7 mouse cellular contexts compared by ENCODE assay signal in the genomic region with DNA sequence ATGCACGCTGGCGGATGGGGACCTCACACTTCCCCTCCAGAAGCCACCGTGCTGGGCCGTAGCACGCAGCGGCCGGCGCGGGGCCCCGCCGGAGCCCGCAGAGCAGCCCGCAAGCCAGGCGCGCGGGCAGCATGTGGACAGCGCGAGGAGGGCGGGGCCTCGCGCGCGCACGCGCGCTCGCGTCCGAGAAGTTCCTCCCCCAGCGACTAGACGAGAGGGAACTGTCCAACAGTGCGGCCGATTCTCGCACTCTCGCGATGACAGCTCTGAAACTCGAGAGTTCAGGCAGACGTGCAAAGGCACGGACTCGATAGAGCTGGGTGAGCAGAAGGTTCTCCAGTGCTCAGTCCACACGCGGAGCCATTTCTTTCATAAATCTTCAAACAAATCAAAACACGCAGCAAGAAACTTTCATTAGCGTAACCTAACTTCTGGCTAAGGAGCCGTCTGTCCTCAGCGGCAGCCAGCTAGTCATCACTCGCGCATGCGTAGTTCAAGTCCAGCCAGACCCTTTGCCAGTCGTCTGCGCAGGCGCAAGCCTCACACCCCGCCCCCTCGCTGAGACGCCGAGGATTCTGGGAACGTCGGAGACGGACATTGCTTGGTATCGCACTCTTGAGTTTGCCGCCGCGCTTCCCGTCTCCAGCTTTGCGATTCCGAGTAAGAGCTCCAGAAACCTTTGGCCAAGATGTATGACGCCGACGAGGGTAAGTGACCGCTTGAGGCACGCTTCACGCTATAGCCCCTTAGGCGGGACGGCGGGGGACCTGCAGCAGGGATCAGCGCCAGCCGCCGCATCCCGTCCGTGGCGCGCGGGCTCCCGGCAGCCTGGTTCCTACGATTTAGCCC. TPM values are rescaled to one million over a fixed set of nuclear protein-coding genes. Genes with fewer than 3 reads are reported as not detected.
DNase-seq lines count a peak whose midpoint lies in the region; ATAC-seq lines count a peak whose summit lies in the region.

A gene (minus strand): TSS at position 161 of the 849 bp plus-strand sequence.
A gene (plus strand): TSS at position 224 of the 849 bp plus-strand sequence.

- H3K36me3 ChIP-seq in embryonic facial prominence, embryonic 12.5 days = peaks cover 34% of the 10 kb centered on the region
- H3K36me3 ChIP-seq in limb, embryonic 11.5 days (ENCODE audit: control insufficient read depth, insufficient read depth, low read length) = peaks cover 9% of the 10 kb centered on the region
- peaks cover 27% of the 10 kb centered on the region for H3K36me3 ChIP-seq in midbrain, embryonic 14.5 days (ENCODE audit: control insufficient read depth, insufficient read depth, low read length)

- peak within 1 kb of the TSS; percentile 99 for H3K4me2 ChIP-seq in embryonic facial prominence, embryonic 12.5 days (replicated peaks)
- peak within 1 kb of the TSS; percentile 95 for H3K4me2 ChIP-seq in limb, embryonic 11.5 days (ENCODE audit: low read depth, severe bottlenecking)
- peak within 1 kb of the TSS; percentile 95 for H3K4me2 ChIP-seq in midbrain, embryonic 14.5 days (ENCODE audit: low read length)

- H3K4me3 ChIP-seq in embryonic facial prominence, embryonic 12.5 days = peak within 1 kb of the TSS; percentile 95
- peak within 1 kb of the TSS; percentile 81 for H3K4me3 ChIP-seq in limb, embryonic 11.5 days (ENCODE audit: low read depth, low read length)
- H3K4me3 ChIP-seq in midbrain, embryonic 14.5 days (replicated peaks; ENCODE audit: low read depth, low read length) = peak within 1 kb of the TSS; percentile 87

- H3K4me1 ChIP-seq in embryonic facial prominence, embryonic 12.5 days = peaks cover 22% of the 10 kb centered on the region
- peaks cover 17% of the 10 kb centered on the region for H3K4me1 ChIP-seq in limb, embryonic 11.5 days (ENCODE audit: control insufficient read depth, insufficient read depth, low read length)
- H3K4me1 ChIP-seq in midbrain, embryonic 14.5 days (ENCODE audit: control insufficient read depth, insufficient read depth, low read length) = peaks cover 21% of the 10 kb centered on the region

- peak within 1 kb of the TSS; percentile 94 for H3K27ac ChIP-seq in embryonic facial prominence, embryonic 12.5 days
- peak within 1 kb of the TSS; percentile 83 for H3K27ac ChIP-seq in limb, embryonic 11.5 days (replicated peaks; ENCODE audit: low read depth, low read length)
- peak within 1 kb of the TSS; percentile 87 for H3K27ac ChIP-seq in midbrain, embryonic 14.5 days (replicated peaks; ENCODE audit: low read depth, low read length)

- ATAC-seq in embryonic facial prominence, embryonic 12.5 days (ENCODE audit: insufficient number of reproducible peaks, insufficient read depth, low FRiP score, low TSS enrichment) = peak; percentile 98
- ATAC-seq in limb, embryonic 11.5 days (ENCODE audit: insufficient number of reproducible peaks, low FRiP score, low TSS enrichment, low read depth) = peak; percentile 93
- peak; percentile 96 for ATAC-seq in midbrain, embryonic 14.5 days (ENCODE audit: low FRiP score, low TSS enrichment)

- no peaks in the 10 kb centered on the region for H3K9me3 ChIP-seq in embryonic facial prominence, embryonic 12.5 days
- H3K9me3 ChIP-seq in limb, embryonic 11.5 days (ENCODE audit: control insufficient read depth, low read length) = no peaks in the 10 kb centered on the region
- no peaks in the 10 kb centered on the region for H3K9me3 ChIP-seq in midbrain, embryonic 14.5 days (ENCODE audit: control insufficient read depth, low read length)

- H3K27me3 ChIP-seq in embryonic facial prominence, embryonic 12.5 days = no peaks in the 10 kb centered on the region
- no peaks in the 10 kb centered on the region for H3K27me3 ChIP-seq in limb, embryonic 11.5 days (ENCODE audit: control insufficient read depth, insufficient read depth, low read length)
- no peaks in the 10 kb centered on the region for H3K27me3 ChIP-seq in midbrain, embryonic 14.5 days (ENCODE audit: control insufficient read depth, insufficient read depth, low read length)

- peak within 1 kb of the TSS; percentile 86 for H3K9ac ChIP-seq in embryonic facial prominence, embryonic 12.5 days
- peak within 1 kb of the TSS; percentile 91 for H3K9ac ChIP-seq in limb, embryonic 11.5 days (ENCODE audit: low read length)
- H3K9ac ChIP-seq in midbrain, embryonic 14.5 days (replicated peaks; ENCODE audit: low read length) = peak within 1 kb of the TSS; percentile 67

- peak; percentile 99 for DNase-seq in adrenal gland, postnatal 25 days
- peak; percentile 100 for DNase-seq in heart, adult 11 months
- peak; percentile 99 for DNase-seq in kidney, adult 18-20 months
- DNase-seq in limb, embryonic 11.5 days (ENCODE audit: low spot score) = peak; percentile 99
- peak; percentile 99 for DNase-seq in midbrain, embryonic 14.5 days
- peak; percentile 98 to 99 for DNase-seq in spleen, adult 18-20 months

- WGBS in embryonic facial prominence, embryonic 12.5 days = under 1% methylated on average over 75 of the region's 85 CpGs
- under 1% methylated on average over 85 of the region's 85 CpGs for WGBS in limb, embryonic 11.5 days
- under 1% methylated on average over 85 of the region's 85 CpGs for WGBS in midbrain, embryonic 14.5 days

RNA-seq across cellular contexts. Expression of the first gene that starts in this region (rescaled TPM):
- 28.7 and 42.9 TPM in 2 replicates for total RNA-seq in adrenal gland, postnatal 25 days (2021)
- polyA plus RNA-seq in embryonic facial prominence, embryonic 12.5 days (2016; fragmentation: Nextera tagmentation; extraction: Ambion mirVana) = 32.7 and 33.8 TPM in 2 replicates
- 32.1 and 35.2 TPM in 2 replicates for polyA plus RNA-seq in limb, embryonic 11.5 days (2014; fragmentation: Nextera tagmentation; extraction: Ambion mirVana)
- 35.9 and 36.1 TPM in 2 replicates for polyA plus RNA-seq in midbrain, embryonic 14.5 days (2014; fragmentation: Nextera tagmentation; extraction: Ambion mirVana)

RNA-seq across cellular contexts. Expression of the second gene that starts in this region (rescaled TPM):
- 102 and 106 TPM in 2 replicates for total RNA-seq in adrenal gland, postnatal 25 days (2021)
- polyA plus RNA-seq in embryonic facial prominence, embryonic 12.5 days (2016; fragmentation: Nextera tagmentation; extraction: Ambion mirVana) = 76.4 and 78.9 TPM in 2 replicates
- 95.7 and 102 TPM in 2 replicates for polyA plus RNA-seq in limb, embryonic 11.5 days (2014; fragmentation: Nextera tagmentation; extraction: Ambion mirVana)
- 59.2 and 77.2 TPM in 2 replicates for polyA plus RNA-seq in midbrain, embryonic 14.5 days (2014; fragmentation: Nextera tagmentation; extraction: Ambion mirVana)

Comparison
In these comparisons a context has a peak if more than half of its experiments do, and no peak if none do; other contexts are left out.
1. Peak in every context shown above with its lines: DNase-seq, ATAC-seq, H3K4me3 ChIP-seq and H3K27ac ChIP-seq.